Comparison of ENCODE assay signal across 11 mouse cellular contexts in genomic region chr4:52211022-52211421, GRCm38 (mm10).
DNase-seq lines count a peak whose midpoint lies in the region; ATAC-seq and TF ChIP-seq lines count a peak whose summit lies in the region.
"Had no signal": no experiment of that assay in that cellular context is flagged by ENCODE, and none has a peak within 500 bp of the region (broad histone marks: within the 10 kb centered on the region; RNA-seq: fewer than 3 reads in every experiment).

No protein-coding gene starts in this region.

- H3K27ac ChIP-seq in left cerebral cortex, adult 2 months, result no peak overlapping the region
- no peak overlapping the region for H3K27ac ChIP-seq in neural tube, embryonic 15.5 days (replicated peaks)
- H3K27ac ChIP-seq: liver, embryonic 12.5 days had no signal

- H3K4me1 ChIP-seq in neural tube, embryonic 15.5 days, result peaks cover 3% of the 10 kb centered on the region; the same call in 1 of the 2 replicates
- H3K4me1 ChIP-seq: liver, embryonic 12.5 days had no signal

- ATAC-seq in neural tube, embryonic 15.5 days (ENCODE audit: low FRiP score), result peak; percentile 70; the same call in 1 of the 2 replicates
- ATAC-seq: liver, embryonic 12.5 days had no signal

- no peak overlapping the region for H3K4me2 ChIP-seq in neural tube, embryonic 15.5 days
- H3K4me2 ChIP-seq: liver, embryonic 12.5 days had no signal

- WGBS in neural tube, embryonic 15.5 days, result 11% methylated on average over 5 of the region's 5 CpGs

- H3K9me3 ChIP-seq in neural tube, embryonic 15.5 days (replicated peaks), result no peaks in the 10 kb centered on the region
- H3K9me3 ChIP-seq: liver, embryonic 12.5 days had no signal

- intact Hi-C loops in left cerebral cortex, postnatal 25 days (cut with DNase I), result no loop called here
- intact Hi-C loops in left cerebral cortex, adult 2 months (cut with DNase I), result no loop called here
- intact Hi-C loops in gastrocnemius, postnatal 36 days (cut with DNase I), result no loop called here

- no peak overlapping the region for H3K9ac ChIP-seq in neural tube, embryonic 15.5 days (replicated peaks)
- H3K9ac ChIP-seq: liver, embryonic 12.5 days had no signal

- no peaks in the 10 kb centered on the region for H3K27me3 ChIP-seq in neural tube, embryonic 15.5 days (replicated peaks)
- H3K27me3 ChIP-seq: liver, embryonic 12.5 days had no signal

- no peaks in the 10 kb centered on the region for H3K36me3 ChIP-seq in neural tube, embryonic 15.5 days
- H3K36me3 ChIP-seq: liver, embryonic 12.5 days had no signal

- peak; percentile 4 for DNase-seq in cerebellum, adult 9-10 months
- no peak for DNase-seq in cerebellum, postnatal 36 days
- peak; percentile 4 for DNase-seq in left cerebral cortex, postnatal 25 days (ENCODE audit: low spot score in 2 of 2)
- DNase-seq in left cerebral cortex, adult 2 months (ENCODE audit: extremely low spot score in 1 of 2, low spot score in 2 of 2), result no peak
- DNase-seq in layer of hippocampus, postnatal 10 days (ENCODE audit: low spot score in 2 of 2), result peak; percentile 8 to 17
- no peak for DNase-seq in gastrocnemius, postnatal 36 days
- DNase-seq in MN1 (ENCODE audit: low spot score), result no peak
- DNase-seq: lung, postnatal 10 days had no signal

- H3K4me3 ChIP-seq in left cerebral cortex, adult 2 months, result no peak overlapping the region
- no peak overlapping the region for H3K4me3 ChIP-seq in neural tube, embryonic 15.5 days (replicated peaks)
- H3K4me3 ChIP-seq: liver, embryonic 12.5 days; myocyte had no signal

- TF ChIP-seq CTCF in left cerebral cortex, adult 2 months (IDR thresholded peaks at IDR 0.05), result no peak

Comparison
In these comparisons a context has a peak if more than half of its experiments do, and no peak if none do; other contexts are left out.
1. DNase-seq: peak in cerebellum, adult 9-10 months (single experiment), left cerebral cortex, postnatal 25 days (2 of 2) and layer of hippocampus, postnatal 10 days (2 of 2); none in cerebellum, postnatal 36 days (0 of 2), left cerebral cortex, adult 2 months (0 of 2), gastrocnemius, postnatal 36 days (0 of 2) and MN1 (single experiment).